Mouse (Mus musculus): Measurements from ENCODE around the gene Cbx6. TPM values are rescaled to one million over a fixed set of nuclear protein-coding genes. Genes with fewer than 3 reads are reported as not detected.
A peak's percentile ranks its signal among the peaks of the same experiment; 100 is the strongest.

Gene Cbx6
- 65.2 and 67.2 TPM in 2 replicates for polyA plus RNA-seq (2015; fragmentation: Nextera tagmentation; extraction: Ambion mirVana)

DNA sequence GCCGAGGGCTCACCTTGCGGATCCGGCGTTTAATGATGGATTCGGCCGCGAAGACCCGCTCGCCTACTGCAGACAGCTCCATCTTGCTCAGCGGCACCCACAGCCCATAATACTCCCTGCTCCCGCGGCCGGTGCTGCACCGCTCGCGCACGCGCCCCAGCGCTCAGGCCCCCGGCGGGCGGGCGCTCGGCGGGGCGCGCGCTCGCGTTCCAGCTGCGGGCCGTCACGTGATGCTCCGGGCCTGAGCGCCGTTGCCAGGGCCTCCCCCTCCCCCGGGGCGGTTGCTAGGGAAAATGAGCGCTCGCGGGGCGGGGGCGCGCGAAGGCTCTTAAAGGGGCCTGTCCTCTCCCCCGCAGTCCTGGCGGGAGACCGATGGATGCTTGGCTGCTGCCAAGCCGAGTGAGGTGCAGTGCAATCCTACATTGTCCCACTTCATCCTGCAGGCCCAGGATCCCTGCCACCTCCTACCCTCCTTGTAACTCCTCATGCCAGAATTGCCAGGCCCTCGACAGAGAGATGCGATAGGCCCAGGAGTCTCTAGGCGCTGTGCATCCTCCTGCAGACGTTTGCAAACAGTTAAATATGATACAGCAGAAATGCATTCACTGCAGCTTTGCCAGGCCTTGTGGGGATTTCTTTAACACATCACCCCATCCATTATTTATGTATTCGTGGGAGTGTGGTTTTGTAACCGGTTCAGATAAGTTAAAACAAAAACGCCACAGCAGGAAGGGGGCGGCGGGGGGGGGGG, at the start of gene Cbx6, which contains the start of gene Npcd:
TSS of gene Cbx6 (minus strand) at position 559 of the 751 bp plus-strand sequence.
TSS of gene Npcd (minus strand) at position 108 of the 751 bp plus-strand sequence.
- Histone ChIP-seq H3K27me3 (replicated peaks; ENCODE audit: control insufficient read depth, insufficient read depth, low read length) (no peaks in the 10 kb centered on the region), H3K27ac (ENCODE audit: low read depth, low read length) (peak within 1 kb of the TSS; percentile 98), H3K9me3 (ENCODE audit: control insufficient read depth, low read length) (no peaks in the 10 kb centered on the region), H3K4me2 (ENCODE audit: low read length) (peak within 1 kb of the TSS; percentile 97), H3K36me3 (ENCODE audit: control insufficient read depth, insufficient read depth, low read length) (no peaks in the 10 kb centered on the region), H3K4me1 (ENCODE audit: control insufficient read depth, insufficient read depth, low read depth, low read length) (peaks cover 41% of the 10 kb centered on the region), H3K4me3 (ENCODE audit: low read length) (peak within 1 kb of the TSS; percentile 82), H3K9ac (ENCODE audit: low read depth, low read length) (peak within 1 kb of the TSS; percentile 96)
- ATAC-seq = peak; percentile 92
- 0% methylated on average over 53 of the region's 58 CpGs for WGBS

DNA sequence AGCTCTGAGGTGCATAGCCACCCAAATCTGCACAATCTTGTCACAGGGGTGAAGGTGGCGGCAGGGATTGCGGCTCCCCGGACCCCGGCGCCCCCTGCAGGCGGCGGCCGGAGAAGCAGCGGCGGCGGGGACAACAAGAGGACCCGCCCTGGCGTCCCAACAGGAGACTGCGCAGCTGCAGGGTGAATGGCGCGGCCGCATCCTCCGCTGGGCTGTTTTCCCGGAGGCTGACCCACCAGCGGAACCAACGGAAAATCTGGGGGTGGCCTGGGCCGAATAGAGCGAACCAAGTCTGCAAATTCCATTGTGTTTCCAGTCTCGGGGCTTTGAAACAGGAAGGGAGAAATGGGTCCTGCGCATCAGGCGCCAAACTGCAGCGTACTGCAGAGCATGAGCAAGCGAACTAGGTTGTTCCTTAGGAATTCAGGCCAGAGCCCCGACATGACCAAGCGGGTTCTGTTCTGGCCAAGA, 48.9 kb upstream of the Cbx6 start:
- Histone ChIP-seq H3K4me2 (ENCODE audit: low read length) (peak overlapping the region; percentile 85), H3K36me3 (ENCODE audit: control insufficient read depth, insufficient read depth, low read length) (no peaks in the 10 kb centered on the region), H3K27ac (ENCODE audit: low read depth, low read length) (peak overlapping the region; percentile 96), H3K9ac (ENCODE audit: low read depth, low read length) (peak overlapping the region; percentile 80), H3K9me3 (ENCODE audit: control insufficient read depth, low read length) (no peaks in the 10 kb centered on the region), H3K27me3 (replicated peaks; ENCODE audit: control insufficient read depth, insufficient read depth, low read length) (no peaks in the 10 kb centered on the region), H3K4me3 (ENCODE audit: low read length) (peak overlapping the region; percentile 48), H3K4me1 (ENCODE audit: control insufficient read depth, insufficient read depth, low read depth, low read length) (peaks cover 3% of the 10 kb centered on the region)
- ATAC-seq = peak; percentile 92
- under 1% methylated on average over 30 of the region's 30 CpGs for WGBS

DNA sequence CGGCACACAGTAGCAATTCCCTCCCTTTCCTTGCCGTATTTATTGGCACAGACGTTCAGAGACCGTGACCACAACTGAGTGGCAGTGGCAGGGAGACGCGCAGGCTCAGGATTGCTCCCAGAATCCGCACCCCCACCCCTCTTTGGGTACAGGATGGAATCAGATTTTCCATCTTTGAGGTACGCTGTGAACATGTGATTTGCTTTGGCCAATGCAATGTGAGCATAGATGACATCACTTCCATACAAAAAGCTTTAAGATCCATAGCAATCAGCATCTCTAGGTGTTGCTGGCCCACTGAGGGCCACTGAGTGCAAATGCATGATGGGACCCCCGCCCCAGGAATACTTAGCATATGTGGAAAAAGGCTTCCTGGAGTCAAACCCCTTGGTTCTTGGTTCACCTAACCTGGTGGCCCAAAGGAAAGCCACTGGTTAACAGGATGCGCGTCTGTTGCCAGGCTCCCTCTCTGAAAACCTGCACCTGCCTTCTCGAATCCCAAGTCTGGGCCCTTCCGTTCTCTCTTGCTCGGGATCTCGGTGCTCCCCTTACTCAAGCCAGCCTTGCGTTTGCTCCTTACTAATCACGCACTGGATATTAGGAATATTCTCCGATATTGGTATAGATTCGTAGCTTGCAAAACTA, 48.3 kb upstream of the Cbx6 start:
- Histone ChIP-seq H3K9me3 (ENCODE audit: control insufficient read depth, low read length) (no peaks in the 10 kb centered on the region), H3K27me3 (replicated peaks; ENCODE audit: control insufficient read depth, insufficient read depth, low read length) (no peaks in the 10 kb centered on the region), H3K4me1 (ENCODE audit: control insufficient read depth, insufficient read depth, low read depth, low read length) (peaks cover 3% of the 10 kb centered on the region), H3K4me2 (ENCODE audit: low read length) (peak overlapping the region; percentile 85), H3K4me3 (ENCODE audit: low read length) (peak overlapping the region; percentile 48), H3K36me3 (ENCODE audit: control insufficient read depth, insufficient read depth, low read length) (no peaks in the 10 kb centered on the region), H3K9ac (ENCODE audit: low read depth, low read length) (peak overlapping the region; percentile 80), H3K27ac (ENCODE audit: low read depth, low read length) (peak overlapping the region; percentile 96)
- 13% methylated on average over 19 of the region's 19 CpGs for WGBS
- ATAC-seq = peak; percentile 83

DNA sequence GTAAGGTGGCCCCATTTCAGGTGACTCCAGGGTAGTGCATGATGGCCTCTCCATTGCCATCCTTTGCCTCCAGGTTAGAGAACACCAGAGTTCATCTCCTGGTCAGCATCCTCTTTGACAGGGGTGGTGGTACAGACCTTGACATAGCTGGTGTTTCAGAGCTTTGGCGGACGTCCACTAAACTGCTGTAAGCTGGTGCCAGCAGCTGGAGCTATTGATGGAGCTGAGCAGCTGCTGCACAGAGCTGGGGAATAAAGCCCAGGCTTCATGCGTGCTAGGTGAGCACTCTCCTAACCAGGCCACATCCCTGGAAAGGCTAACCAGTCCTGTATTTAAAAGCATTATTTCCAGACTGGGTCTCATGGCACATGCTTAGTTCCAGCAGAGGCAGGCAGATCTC, 46.0 kb upstream of the Cbx6 start:
- WGBS = 74% methylated on average over 3 of the region's 3 CpGs

DNA sequence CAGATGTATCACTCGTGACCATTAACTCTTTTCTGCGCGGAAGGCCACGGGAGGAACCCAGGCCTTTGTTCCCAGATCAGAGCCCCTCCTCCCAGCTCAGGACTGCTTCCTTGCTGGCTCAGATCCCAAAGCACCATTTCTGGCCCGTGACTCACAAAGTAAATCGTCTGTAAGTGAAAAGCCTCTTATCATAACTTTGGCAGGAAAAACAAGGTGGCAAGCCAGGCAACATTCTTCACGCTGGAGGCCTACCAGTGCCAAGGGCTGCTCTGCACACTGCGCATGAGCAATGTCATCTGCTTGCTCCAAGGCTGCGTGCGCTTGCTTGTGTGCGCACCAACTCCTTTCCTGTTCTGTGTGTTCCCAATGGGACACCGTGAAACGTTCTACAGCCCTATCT, 44.8 kb upstream of the Cbx6 start:
- Histone ChIP-seq H3K36me3 (ENCODE audit: control insufficient read depth, insufficient read depth, low read length) (no peaks in the 10 kb centered on the region), H3K27ac (ENCODE audit: low read depth, low read length) (peak overlapping the region; percentile 71), H3K4me2 (ENCODE audit: low read length) (peak overlapping the region; percentile 34; the same call in 1 of the 2 replicates), H3K9me3 (ENCODE audit: control insufficient read depth, low read length) (no peaks in the 10 kb centered on the region), H3K9ac (ENCODE audit: low read depth, low read length) (peak overlapping the region; percentile 9; the same call in 1 of the 2 replicates), H3K4me1 (ENCODE audit: control insufficient read depth, insufficient read depth, low read depth, low read length) (peaks cover 3% of the 10 kb centered on the region), H3K4me3 (ENCODE audit: low read length) (no peak overlapping the region), H3K27me3 (replicated peaks; ENCODE audit: control insufficient read depth, insufficient read depth, low read length) (no peaks in the 10 kb centered on the region)
- 43% methylated on average over 13 of the region's 13 CpGs for whole genome bisulfite sequencing
- ATAC-seq = 0 out of 2 replicates have a peak, but pooled peaks have one; percentile 32

More for the DNA sequence above, 46.0 kb upstream of the Cbx6 start:
- no peak overlapping the region for H3K4me3 ChIP-seq (ENCODE audit: low read length)
- H3K27ac ChIP-seq (ENCODE audit: low read depth, low read length) = no peak overlapping the region
- peaks cover 3% of the 10 kb centered on the region for H3K4me1 ChIP-seq (ENCODE audit: control insufficient read depth, insufficient read depth, low read depth, low read length)
- no peak for ATAC-seq
- H3K9me3 ChIP-seq (ENCODE audit: control insufficient read depth, low read length) = no peaks in the 10 kb centered on the region
- H3K4me2 ChIP-seq (ENCODE audit: low read length) = no peak overlapping the region
- no peaks in the 10 kb centered on the region for H3K36me3 ChIP-seq (ENCODE audit: control insufficient read depth, insufficient read depth, low read length)
- H3K9ac ChIP-seq (ENCODE audit: low read depth, low read length) = no peak overlapping the region
- H3K27me3 ChIP-seq (replicated peaks; ENCODE audit: control insufficient read depth, insufficient read depth, low read length) = no peaks in the 10 kb centered on the region

DNA sequence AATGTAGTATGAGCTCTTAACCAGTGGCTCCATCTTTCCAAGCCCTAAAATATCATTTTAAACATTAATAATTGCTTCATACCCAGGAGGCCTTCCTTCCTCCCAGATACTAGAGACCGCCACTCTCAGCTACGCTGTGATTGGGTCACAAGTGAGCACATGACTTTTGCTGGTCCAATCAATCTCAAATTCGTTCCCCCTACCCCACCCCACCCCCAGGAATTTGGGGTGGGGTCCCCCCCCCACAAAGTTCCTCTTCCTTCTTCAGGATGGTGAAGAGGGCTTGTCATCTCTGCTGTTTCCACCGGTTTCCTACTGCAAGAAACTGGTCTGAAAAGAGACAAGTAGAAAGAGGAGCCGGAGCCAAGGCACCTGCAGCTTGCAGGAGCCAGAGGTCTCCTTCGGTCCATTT, 44.2 kb upstream of the Cbx6 start:
- peak overlapping the region; percentile 34; the same call in 1 of the 2 replicates for H3K4me2 ChIP-seq (ENCODE audit: low read length)
- H3K4me1 ChIP-seq (ENCODE audit: control insufficient read depth, insufficient read depth, low read depth, low read length) = peaks cover 3% of the 10 kb centered on the region
- WGBS = 64% methylated on average over 6 of the region's 6 CpGs
- no peak for ATAC-seq
- no peaks in the 10 kb centered on the region for H3K36me3 ChIP-seq (ENCODE audit: control insufficient read depth, insufficient read depth, low read length)
- H3K4me3 ChIP-seq (ENCODE audit: low read length) = no peak overlapping the region
- H3K9me3 ChIP-seq (ENCODE audit: control insufficient read depth, low read length) = no peaks in the 10 kb centered on the region
- peak overlapping the region; percentile 71 for H3K27ac ChIP-seq (ENCODE audit: low read depth, low read length)
- H3K9ac ChIP-seq (ENCODE audit: low read depth, low read length) = no peak overlapping the region; the same call in 1 of the 2 replicates
- H3K27me3 ChIP-seq (replicated peaks; ENCODE audit: control insufficient read depth, insufficient read depth, low read length) = no peaks in the 10 kb centered on the region

DNA sequence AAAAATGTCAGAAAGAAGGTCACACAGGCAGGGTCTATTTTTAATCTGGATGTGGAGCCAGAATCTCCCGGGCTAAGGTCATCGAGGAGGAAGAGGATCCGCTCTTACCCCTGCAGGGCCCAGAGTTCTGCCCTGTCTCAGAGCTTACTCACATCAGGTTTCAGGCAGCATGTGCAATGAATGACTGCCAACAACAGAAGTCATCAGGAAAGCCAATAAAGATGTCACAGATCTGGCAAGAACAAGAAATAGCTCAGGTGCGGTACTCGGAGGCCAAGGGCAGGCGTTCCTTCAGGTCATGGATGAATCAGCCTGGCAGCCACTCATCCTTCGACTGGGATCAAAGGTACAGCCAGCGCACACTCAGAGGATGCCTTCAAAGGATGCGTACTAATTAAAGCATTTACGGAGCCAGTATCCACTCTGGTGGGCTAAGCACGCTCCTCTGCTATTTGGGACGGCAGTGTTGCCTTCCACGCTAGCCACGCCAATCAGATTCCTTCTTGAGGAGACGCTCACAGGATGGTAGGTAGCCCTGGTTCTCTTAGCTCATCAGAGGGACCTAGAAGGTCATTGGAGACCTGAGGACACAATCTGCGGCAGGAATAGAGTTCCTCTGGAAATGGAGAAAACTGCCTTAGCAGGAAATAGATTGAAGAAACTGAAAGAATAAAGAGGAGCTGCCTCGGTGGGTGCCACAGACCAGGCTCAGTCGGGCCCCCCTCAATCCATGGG, 40.9 kb upstream of the Cbx6 start:
- Histone ChIP-seq H3K27me3 (replicated peaks; ENCODE audit: control insufficient read depth, insufficient read depth, low read length) (no peaks in the 10 kb centered on the region), H3K4me2 (ENCODE audit: low read length) (no peak overlapping the region), H3K36me3 (ENCODE audit: control insufficient read depth, insufficient read depth, low read length) (no peaks in the 10 kb centered on the region), H3K4me1 (ENCODE audit: control insufficient read depth, insufficient read depth, low read depth, low read length) (peaks cover 3% of the 10 kb centered on the region; the same call in 1 of the 2 replicates), H3K9me3 (ENCODE audit: control insufficient read depth, low read length) (no peaks in the 10 kb centered on the region), H3K9ac (ENCODE audit: low read depth, low read length) (no peak overlapping the region), H3K27ac (ENCODE audit: low read depth, low read length) (no peak overlapping the region), H3K4me3 (ENCODE audit: low read length) (no peak overlapping the region)
- ATAC-seq = no peak
- 86% methylated on average over 18 of the region's 18 CpGs for WGBS

DNA sequence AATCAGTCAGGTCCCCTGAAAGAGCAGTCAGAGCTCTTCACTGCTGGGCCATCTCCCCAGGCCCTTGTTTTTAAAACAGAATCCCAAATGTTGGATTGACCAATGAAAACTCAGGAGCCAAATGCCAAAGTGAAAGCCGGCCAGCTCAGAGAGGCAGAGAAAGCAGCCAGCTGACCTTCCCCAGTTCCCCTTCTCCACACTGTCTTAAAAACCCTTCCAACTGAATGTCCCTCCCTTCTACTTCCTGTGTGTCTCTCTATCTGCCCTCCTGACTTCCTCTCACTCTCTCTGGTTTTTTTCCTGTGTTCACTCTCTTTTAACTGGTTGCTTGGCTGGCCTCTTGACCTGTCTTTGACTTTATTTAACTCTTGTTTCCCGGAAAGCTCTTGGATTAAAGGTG, 39.5 kb upstream of the Cbx6 start:
- Histone ChIP-seq H3K36me3 (ENCODE audit: control insufficient read depth, insufficient read depth, low read length) (no peaks in the 10 kb centered on the region), H3K27me3 (replicated peaks; ENCODE audit: control insufficient read depth, insufficient read depth, low read length) (no peaks in the 10 kb centered on the region), H3K4me1 (ENCODE audit: control insufficient read depth, insufficient read depth, low read depth, low read length) (peaks cover 2% of the 10 kb centered on the region; the same call in 1 of the 2 replicates), H3K9ac (ENCODE audit: low read depth, low read length) (no peak overlapping the region), H3K27ac (ENCODE audit: low read depth, low read length) (no peak overlapping the region), H3K9me3 (ENCODE audit: control insufficient read depth, low read length) (no peaks in the 10 kb centered on the region), H3K4me3 (ENCODE audit: low read length) (no peak overlapping the region), H3K4me2 (ENCODE audit: low read length) (no peak overlapping the region)
- no peak for ATAC-seq
- WGBS = 55% methylated on average over 2 of the region's 2 CpGs
